Mouse (Mus musculus) cortical plate, adult 2 months (tissue): ENCODE data around the gene Pla2g12a.

Source experiments
- CTCF ChIP-seq: fragments of 200-500 bp; IDR thresholded peaks from 2 replicates; pipeline ENCODE4 v1.5.1; 2011; ENCODE audit warnings: mild to moderate bottlenecking, control low read depth, low read length; ENCODE audit not compliant: insufficient read depth; ENCODE audit errors: extremely low read depth
- POLR2A ChIP-seq: fragments of 200-500 bp; IDR thresholded peaks from 2 replicates; pipeline ENCODE4 v1.6.1; 2011; ENCODE audit warnings: mild to moderate bottlenecking, low read length, control low read depth; ENCODE audit not compliant: insufficient read depth; ENCODE audit errors: extremely low read depth

DNA sequence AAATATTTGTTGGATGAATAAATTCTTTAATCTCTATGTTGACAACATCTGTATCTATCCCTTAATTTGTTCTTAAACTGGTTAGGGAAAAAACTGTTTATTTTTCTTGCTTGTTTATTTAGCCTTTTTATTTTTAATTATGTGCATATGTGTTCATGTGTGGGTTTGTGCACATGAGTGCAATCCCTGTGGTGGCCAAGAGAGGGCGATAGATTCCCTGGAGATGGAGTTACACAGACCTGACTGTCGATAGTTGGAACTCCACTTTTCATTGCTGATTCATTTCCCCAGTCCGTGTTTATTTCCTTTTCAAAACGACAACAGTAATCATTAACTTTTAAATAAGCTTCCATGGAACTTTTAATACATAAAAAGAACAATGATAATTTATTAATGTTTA, 54.0 kb downstream of the Pla2g12a start:
- TF ChIP-seq POLR2A (no peak), CTCF (peak; percentile 32)
